Mouse (Mus musculus) ES-Bruce4 (cell line): ENCODE measurements around the gene Rasa2.

Source experiments
- CTCF ChIP-seq: IDR thresholded peaks from one replicate; pipeline ENCODE4 v1.8.1; 2011; ENCODE audit warnings: low read depth, low read length
- POLR2A ChIP-seq: IDR thresholded peaks from one replicate; pipeline ENCODE4 v1.8.1; 2011; ENCODE audit warnings: low read length; ENCODE audit not compliant: insufficient read depth

- no peak for TF ChIP-seq POLR2A
- no peak for TF ChIP-seq CTCF
Measured at GRCm38 (mm10) chr9:96603416-96603815, 28.0 kb downstream of the Rasa2 start.
